Mouse (Mus musculus) urinary bladder, adult 2 months (tissue): Measurements from ENCODE around the gene Sptan1. TPM values are rescaled to one million over a fixed set of nuclear protein-coding genes. Genes with fewer than 3 reads are reported as not detected.

Source experiments
- polyA plus RNA-seq: library from polyadenylated mRNA; depleted of rRNA; stranded (reverse); fragments of >200 nt; gene quantifications from 2 replicates; pipeline ENCODE4 v1.2.3, GENCODE M21; 2012; rRNA removed

Sptan1 gene
- polyA plus RNA-seq, 1 experiment, result 215 TPM

Other genes with a start within 250 kb of the Sptan1 start
- gene Gm13420, start 213.9 kb upstream of the Sptan1 start, polyA plus RNA-seq, result not detected in 2 replicates
- not detected in 2 replicates for gene Gm13547, start 206.2 kb upstream of the Sptan1 start, polyA plus RNA-seq
- 24.3 and 25.7 TPM in 2 replicates for gene Coq4, start 178.1 kb upstream of the Sptan1 start, polyA plus RNA-seq
- 21.6 and 26.1 TPM in 2 replicates for gene Trub2, start 177.1 kb upstream of the Sptan1 start, polyA plus RNA-seq
- gene Slc27a4, start 162.9 kb upstream of the Sptan1 start, polyA plus RNA-seq, result 30.0 and 33.6 TPM in 2 replicates
- 36.8 and 46.5 TPM in 2 replicates for gene Urm1, start 145.5 kb upstream of the Sptan1 start, polyA plus RNA-seq
- gene Cercam, start 96.4 kb upstream of the Sptan1 start, polyA plus RNA-seq, result 44.7 and 49.3 TPM in 2 replicates
- 41.9 and 48.8 TPM in 2 replicates for gene Odf2, start 76.3 kb upstream of the Sptan1 start, polyA plus RNA-seq
- gene Gle1, start 30.1 kb upstream of the Sptan1 start, polyA plus RNA-seq, result 34.0 and 38.4 TPM in 2 replicates
- 17.6 and 18.0 TPM in 2 replicates for gene Wdr34, start 83.3 kb downstream of the Sptan1 start, polyA plus RNA-seq
- gene Set, start 91.8 kb downstream of the Sptan1 start, polyA plus RNA-seq, result 114 and 146 TPM in 2 replicates
- 18.6 and 22.3 TPM in 2 replicates for gene Pkn3, start 112.1 kb downstream of the Sptan1 start, polyA plus RNA-seq
- gene Zdhhc12, start 128.1 kb downstream of the Sptan1 start, polyA plus RNA-seq, result 31.5 and 40.7 TPM in 2 replicates
- gene Zer1, start 159.0 kb downstream of the Sptan1 start, polyA plus RNA-seq, result 46.2 and 46.5 TPM in 2 replicates
- gene Tbc1d13, start 168.2 kb downstream of the Sptan1 start, polyA plus RNA-seq, result 29.2 and 29.5 TPM in 2 replicates
- gene Endog, start 205.9 kb downstream of the Sptan1 start, polyA plus RNA-seq, result 26.0 and 26.4 TPM in 2 replicates
- gene Spout1, start 212.9 kb downstream of the Sptan1 start, polyA plus RNA-seq, result 25.0 and 26.9 TPM in 2 replicates
- gene Kyat1, start 240.3 kb downstream of the Sptan1 start, polyA plus RNA-seq, result 75.5 and 103 TPM in 2 replicates